Mouse (Mus musculus) kidney, adult 2 months (tissue): ENCODE data around the gene Ndufa4l2.

Experiments used
- CTCF ChIP-seq: fragments of 200-500 bp; conservative IDR thresholded peaks from 2 replicates; pipeline ENCODE4 v1.5.1; 2011; ENCODE audit warnings: low read depth, mild to moderate bottlenecking, control low read depth, low read length, moderate library complexity, mixed read lengths; ENCODE audit not compliant: insufficient read depth, insufficient read length
- POLR2A ChIP-seq: fragments of 200-500 bp; IDR thresholded peaks from one replicate; pipeline ENCODE4 v1.6.1; 2011; ENCODE audit warnings: low read depth, low read length, control low read depth

- no peak for TF ChIP-seq CTCF
- TF ChIP-seq POLR2A = no peak
Measured at GRCm38 (mm10) chr10:127513501-127514091, 1.2 kb upstream of the Ndufa4l2 start.
